Mouse (Mus musculus) stomach, embryonic 16.5 days (tissue): Measurements from ENCODE around the gene Rnf39. TPM values are rescaled to one million over a fixed set of nuclear protein-coding genes. Genes with fewer than 3 reads are reported as not detected.

Source experiments
- ATAC-seq: fragments of 200-750 bp; cut with Nextera tagmentation; 2 replicates; pipeline ENCODE4 v1.8.0; 2017; ENCODE audit warnings: moderate number of reproducible peaks, moderate TSS enrichment; ENCODE audit not compliant: insufficient read depth, low FRiP score
- H3K27ac ChIP-seq: fragments of 300-500 bp; sonication (generic); 2 replicates; pipeline ENCODE4 v1.5.1; 2014; ENCODE audit warnings: low read length
- H3K27me3 ChIP-seq: fragments of 300-500 bp; sonication (generic); 2 replicates; pipeline ENCODE4 v1.6.1; 2014; ENCODE audit warnings: low read length, control low read depth, mixed read lengths; ENCODE audit not compliant: control insufficient read depth, insufficient read depth
- H3K36me3 ChIP-seq: fragments of 300-500 bp; sonication (generic); 2 replicates; pipeline ENCODE4 v1.6.1; 2014; ENCODE audit warnings: low read length; ENCODE audit not compliant: control insufficient read depth, insufficient read depth
- H3K4me1 ChIP-seq: fragments of 300-500 bp; sonication (generic); 2 replicates; pipeline ENCODE4 v1.6.1; 2014; ENCODE audit warnings: low read length, control low read depth, mixed read lengths; ENCODE audit not compliant: control insufficient read depth, insufficient read depth
- H3K4me2 ChIP-seq: fragments of 300-500 bp; sonication (generic); 2 replicates; pipeline ENCODE4 v1.6.1; 2014; ENCODE audit warnings: low read depth, low read length, mixed read lengths
- H3K4me3 ChIP-seq: fragments of 300-500 bp; sonication (generic); replicated peaks from 2 replicates; pipeline ENCODE4 v1.5.1; 2014; ENCODE audit warnings: mild to moderate bottlenecking, low read length
- H3K9ac ChIP-seq: fragments of 300-500 bp; sonication (generic); 2 replicates; pipeline ENCODE4 v1.6.1; 2014; ENCODE audit warnings: low read length
- H3K9me3 ChIP-seq: fragments of 300-500 bp; sonication (generic); replicated peaks from 2 replicates; pipeline ENCODE4 v1.6.1; 2016; ENCODE audit warnings: low read length, control low read depth; ENCODE audit not compliant: control insufficient read depth
- WGBS: fragments of 180-500 bp; shearing (Covaris S2); extraction: QIAGEN DNeasy Blood & Tissue Kit; methylation state at CpG from one replicate; pipeline ENCODE4 v1.1.7; 2014; 5-methylcytosine and 5-hydroxymethylcytosine counted together
- polyA plus RNA-seq: library from polyadenylated mRNA; unstranded; fragments of >200 nt; fragmentation: Nextera tagmentation; extraction: Ambion mirVana; gene quantifications from 2 replicates; pipeline ENCODE4 v1.2.1, GENCODE M21; 2015

Rnf39 gene
- polyA plus RNA-seq, 1 experiment from 2014 or later: 3.4 TPM

DNA sequence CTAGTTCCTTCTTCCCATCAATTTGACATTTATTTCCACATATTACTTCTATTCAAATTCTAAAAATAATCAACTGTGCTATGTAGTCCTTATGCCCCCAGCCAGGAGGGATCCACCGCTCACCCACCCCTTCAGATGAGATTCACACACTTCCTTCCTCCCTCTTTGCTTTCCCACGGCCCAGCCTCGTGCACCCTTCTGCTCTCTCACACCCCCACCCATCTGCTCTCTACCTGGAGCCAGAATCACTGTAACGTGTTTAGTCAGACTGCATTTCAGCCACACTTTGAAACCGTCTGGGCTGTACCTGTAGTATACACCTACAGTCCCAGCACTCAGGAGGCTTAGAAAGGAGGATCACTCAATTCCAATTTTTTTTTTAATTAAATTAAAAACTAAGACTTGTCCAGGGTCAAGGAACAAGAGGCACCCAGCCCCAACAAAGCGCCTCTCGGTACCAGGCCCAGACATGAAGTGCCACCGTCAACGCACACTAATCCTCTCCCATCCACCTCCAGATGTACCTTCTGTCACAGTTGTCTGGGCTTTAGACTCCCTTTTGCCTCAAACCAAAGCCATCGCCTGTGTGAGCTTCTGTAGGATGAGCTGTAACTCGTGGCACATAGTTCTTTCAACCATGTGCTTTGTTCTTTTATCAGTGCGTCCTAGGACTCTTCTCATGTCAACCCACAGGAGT is 13.3 kb upstream of the Rnf39 start:
- Histone ChIP-seq H3K9ac (no peak overlapping the region), H3K36me3 (no peaks in the 10 kb centered on the region), H3K27me3 (no peaks in the 10 kb centered on the region), H3K4me2 (no peak overlapping the region), H3K4me3 (no peak overlapping the region), H3K27ac (no peak overlapping the region; the same call in 1 of the 2 replicates), H3K9me3 (no peaks in the 10 kb centered on the region), H3K4me1 (no peaks in the 10 kb centered on the region)
- no peak for ATAC-seq
- WGBS: 67% methylated on average over 12 of the region's 12 CpGs

DNA sequence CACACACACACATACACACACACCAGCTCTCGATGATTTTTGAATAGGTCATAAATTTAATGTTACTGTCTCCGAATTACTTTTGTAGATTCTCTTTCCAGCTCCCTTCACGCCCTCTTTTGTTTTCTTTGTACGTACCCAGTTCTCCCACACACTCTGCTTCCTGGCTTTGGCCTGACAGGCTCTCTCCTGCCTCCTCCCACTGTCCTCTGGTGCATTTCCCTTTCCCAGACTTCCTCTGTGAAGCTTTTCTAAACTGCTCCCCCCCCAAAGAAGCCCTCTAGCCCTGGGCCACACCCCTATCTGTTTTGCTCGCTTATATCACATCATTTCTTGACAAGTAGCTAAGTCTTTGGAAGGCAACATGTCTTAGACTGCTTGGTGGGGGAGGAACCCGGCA is 12.5 kb upstream of the Rnf39 start:
- no peak for ATAC-seq
- H3K27ac ChIP-seq: no peak overlapping the region
- WGBS: 58% methylated on average over 6 of the region's 6 CpGs

GRCm38 (mm10) chr17:36931130-36931529 is 11.6 kb upstream of the Rnf39 start:
- no peak for ATAC-seq
- no peak overlapping the region for H3K9ac ChIP-seq
- 76% methylated on average over 4 of the region's 4 CpGs for WGBS
- H3K27me3 ChIP-seq: no peaks in the 10 kb centered on the region
- no peaks in the 10 kb centered on the region for H3K36me3 ChIP-seq
- H3K4me3 ChIP-seq: no peak overlapping the region
- H3K27ac ChIP-seq: no peak overlapping the region
- H3K4me2 ChIP-seq: no peak overlapping the region
- H3K4me1 ChIP-seq: no peaks in the 10 kb centered on the region
- H3K9me3 ChIP-seq: no peaks in the 10 kb centered on the region

More for the DNA sequence above, 12.5 kb upstream of the Rnf39 start:
- Histone ChIP-seq H3K4me2 (no peak overlapping the region), H3K36me3 (no peaks in the 10 kb centered on the region), H3K4me3 (no peak overlapping the region), H3K4me1 (no peaks in the 10 kb centered on the region), H3K9me3 (no peaks in the 10 kb centered on the region), H3K27me3 (no peaks in the 10 kb centered on the region), H3K9ac (no peak overlapping the region)

DNA sequence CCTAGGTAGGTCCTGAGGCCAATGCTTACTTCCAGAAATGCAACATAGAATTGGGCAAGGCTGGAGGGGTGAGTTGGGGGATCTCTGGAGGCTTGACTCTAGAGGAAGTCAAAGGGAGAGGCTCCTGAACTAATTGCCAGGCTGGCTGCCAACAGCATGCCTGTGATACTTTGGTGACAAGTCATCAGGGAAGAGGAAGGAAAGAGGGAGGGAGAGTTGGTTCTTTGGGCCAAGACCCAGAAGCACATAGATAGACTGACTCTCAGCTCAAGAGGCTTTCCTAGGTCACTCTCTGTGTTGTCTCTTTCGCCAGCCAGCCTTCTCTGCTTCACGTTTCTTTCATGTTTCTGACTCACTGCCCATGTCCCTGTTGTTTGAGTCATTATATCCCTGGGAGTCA is 10.9 kb upstream of the Rnf39 start:
- 59% methylated on average over 2 of the region's 2 CpGs for WGBS
- H3K4me3 ChIP-seq: no peak overlapping the region
- no peak overlapping the region for H3K9ac ChIP-seq
- H3K27me3 ChIP-seq: no peaks in the 10 kb centered on the region
- H3K4me2 ChIP-seq: no peak overlapping the region
- no peak for ATAC-seq
- no peaks in the 10 kb centered on the region for H3K4me1 ChIP-seq
- H3K27ac ChIP-seq: no peak overlapping the region
- H3K9me3 ChIP-seq: no peaks in the 10 kb centered on the region
- H3K36me3 ChIP-seq: no peaks in the 10 kb centered on the region

- Histone ChIP-seq H3K27me3 (peaks cover 20% of the 10 kb centered on the region), H3K9ac (no peak overlapping the region), H3K27ac (no peak overlapping the region), H3K9me3 (no peaks in the 10 kb centered on the region), H3K4me1 (no peaks in the 10 kb centered on the region), H3K4me3 (no peak overlapping the region), H3K36me3 (no peaks in the 10 kb centered on the region), H3K4me2 (no peak overlapping the region)
- ATAC-seq: no peak
- WGBS: 65% methylated on average over 2 of the region's 2 CpGs
Measured at GRCm38 (mm10) chr17:36938056-36938455, 4.7 kb upstream of the Rnf39 start.

DNA sequence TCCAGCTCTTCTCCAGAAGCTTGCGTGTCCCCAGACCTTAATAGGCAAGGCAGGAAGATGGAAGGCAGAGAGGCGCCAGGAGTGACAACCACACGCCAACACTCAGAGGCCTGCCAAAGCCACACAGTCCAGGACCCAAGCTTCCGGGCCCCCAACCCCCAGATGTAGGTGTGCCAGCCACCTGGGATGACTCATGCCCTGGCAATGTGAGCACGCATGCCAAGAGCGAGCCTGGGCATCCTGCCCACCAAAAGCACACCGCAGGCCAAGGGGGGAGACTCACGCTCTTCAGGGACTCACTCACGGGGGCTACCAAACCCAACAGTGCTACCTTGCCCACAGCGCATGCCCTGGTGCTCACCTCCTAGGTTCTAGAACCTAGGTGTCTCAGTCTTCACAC is 327 bp upstream of the Rnf39 start:
- Histone ChIP-seq H3K4me2 (peak overlapping the region; percentile 80), H3K4me1 (peaks cover 2% of the 10 kb centered on the region; the same call in 1 of the 2 replicates), H3K9ac (no peak overlapping the region), H3K9me3 (no peaks in the 10 kb centered on the region), H3K27ac (no peak overlapping the region), H3K27me3 (peaks cover 31% of the 10 kb centered on the region), H3K4me3 (peak overlapping the region; percentile 47), H3K36me3 (no peaks in the 10 kb centered on the region)
- peak; percentile 68 for ATAC-seq
- 41% methylated on average over 10 of the region's 10 CpGs for WGBS

- 20% methylated on average over 5 of the region's 5 CpGs for WGBS
- Histone ChIP-seq H3K4me2 (no peak overlapping the region), H3K4me1 (peaks cover 6% of the 10 kb centered on the region; the same call in 1 of the 2 replicates), H3K4me3 (peak overlapping the region; percentile 47), H3K27ac (no peak overlapping the region), H3K27me3 (peaks cover 31% of the 10 kb centered on the region), H3K36me3 (no peaks in the 10 kb centered on the region), H3K9ac (0 out of 2 replicates have a peak overlapping the region, but pooled peaks have one; percentile 56), H3K9me3 (no peaks in the 10 kb centered on the region)
- ATAC-seq: no peak
Measured at GRCm38 (mm10) chr17:36943691-36944090, 973 bp downstream of the Rnf39 start.

DNA sequence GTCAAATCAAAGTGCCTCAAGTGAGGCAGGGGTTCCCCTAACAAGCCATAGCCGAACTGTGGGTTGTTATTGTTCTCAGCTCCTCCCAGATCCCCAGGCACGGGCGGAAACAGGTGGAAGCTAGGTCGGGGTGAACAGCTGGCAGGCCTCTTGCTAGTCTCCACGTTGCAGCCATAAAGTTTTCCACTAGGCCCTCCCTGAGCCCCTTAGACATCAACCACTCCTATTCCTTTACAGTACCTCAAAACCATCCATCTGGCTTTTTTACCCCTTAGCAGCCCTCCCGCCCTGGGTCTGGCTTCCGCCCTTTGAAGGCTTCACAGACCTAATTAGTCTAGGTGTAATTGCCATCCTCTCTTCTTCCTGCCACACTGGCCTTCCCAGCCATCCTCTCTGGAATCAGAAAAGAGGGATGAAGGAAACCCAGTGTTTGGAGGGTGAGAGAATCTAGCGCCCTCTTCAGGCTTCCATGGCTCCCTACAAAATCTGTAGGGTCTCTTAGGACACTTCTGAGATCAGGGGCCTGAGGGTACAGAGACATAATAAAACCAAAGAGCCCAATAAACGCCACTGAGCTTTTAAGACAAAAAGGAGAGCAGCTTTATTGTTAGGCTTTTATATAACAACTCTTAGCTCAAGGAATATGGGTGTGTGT is 1.5 kb downstream of the Rnf39 start:
- Histone ChIP-seq H3K27me3 (peaks cover 31% of the 10 kb centered on the region), H3K9ac (no peak overlapping the region), H3K4me2 (no peak overlapping the region), H3K4me1 (peaks cover 6% of the 10 kb centered on the region; the same call in 1 of the 2 replicates), H3K9me3 (no peaks in the 10 kb centered on the region), H3K36me3 (no peaks in the 10 kb centered on the region), H3K4me3 (no peak overlapping the region; the same call in 1 of the 2 replicates), H3K27ac (no peak overlapping the region)
- WGBS: 23% methylated on average over 9 of the region's 9 CpGs
- ATAC-seq: no peak

DNA sequence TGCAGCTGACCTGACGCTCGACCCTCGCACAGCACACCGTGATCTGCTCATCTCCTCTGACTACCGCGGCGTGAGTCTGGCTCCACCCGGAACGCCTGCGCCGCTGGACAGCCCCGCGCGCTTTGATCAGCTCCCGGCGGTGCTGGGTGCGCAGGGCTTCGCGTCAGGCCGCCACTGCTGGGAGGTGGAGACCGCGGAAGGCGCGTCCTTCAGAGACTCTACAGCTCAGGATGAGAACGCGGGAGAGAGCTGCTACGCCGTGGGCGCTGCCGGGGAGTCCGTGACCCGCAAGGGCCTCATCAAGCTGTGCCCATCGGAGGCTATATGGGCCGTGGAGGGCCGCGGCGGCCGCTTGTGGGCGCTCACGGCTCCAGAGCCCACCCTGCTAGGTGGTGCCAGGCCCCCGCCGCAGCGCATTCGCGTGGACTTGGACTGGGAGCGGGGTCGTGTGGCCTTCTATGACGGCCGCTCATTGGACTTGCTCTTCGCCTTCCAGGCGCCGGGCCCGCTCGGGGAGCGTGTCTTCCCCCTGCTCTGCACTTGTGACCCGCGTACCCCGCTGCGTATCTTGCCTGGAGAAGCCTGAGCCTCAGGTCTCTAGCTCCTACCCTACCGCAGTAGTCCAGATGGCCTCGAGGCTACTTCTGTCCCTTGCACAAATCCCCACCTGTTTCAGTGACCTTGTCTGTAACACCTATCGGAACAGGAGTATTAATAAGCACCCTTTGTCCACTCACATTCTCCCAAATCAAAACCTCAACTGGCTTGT is 4.5 kb downstream of the Rnf39 start:
- peak; percentile 12; the same call in 1 of the 2 replicates for ATAC-seq
- peak overlapping the region; percentile 77 for H3K9ac ChIP-seq
- H3K9me3 ChIP-seq: no peaks in the 10 kb centered on the region
- peaks cover 17% of the 10 kb centered on the region for H3K27me3 ChIP-seq
- peaks cover 10% of the 10 kb centered on the region for H3K4me1 ChIP-seq
- H3K4me2 ChIP-seq: peak overlapping the region; percentile 96
- no peaks in the 10 kb centered on the region for H3K36me3 ChIP-seq
- H3K4me3 ChIP-seq: peak overlapping the region; percentile 55
- H3K27ac ChIP-seq: no peak overlapping the region; the same call in 1 of the 2 replicates
- 2% methylated on average over 62 of the region's 62 CpGs for WGBS
